Mouse (Mus musculus): ENCODE results near the gene Kpnb1. TPM values are rescaled to one million over a fixed set of nuclear protein-coding genes. Genes with fewer than 3 reads are reported as not detected.

Kpnb1 gene
- polyA plus RNA-seq, 1 experiment: 2.5 TPM

GRCm38 (mm10) chr11:97175499-97175898, 12.2 kb downstream of the Kpnb1 start:
- Histone ChIP-seq H3K36me3 (ENCODE audit: control insufficient read depth) (peaks cover 100% of the 10 kb centered on the region), H3K27me3 (ENCODE audit: control insufficient read depth) (no peaks in the 10 kb centered on the region), H3K4me1 (ENCODE audit: control insufficient read depth) (peaks cover 9% of the 10 kb centered on the region), H3K4me3 (replicated peaks) (no peak overlapping the region), H3K9me3 (ENCODE audit: control insufficient read depth, low read length) (no peaks in the 10 kb centered on the region)
- TF ChIP-seq GATA1 (IDR thresholded peaks at IDR 0.05; ENCODE audit: low read length): no peak
- TF ChIP-seq TAL1 (IDR thresholded peaks at IDR 0.05; ENCODE audit: low read length): no peak

- Histone ChIP-seq H3K4me3 (replicated peaks) (no peak overlapping the region), H3K36me3 (ENCODE audit: control insufficient read depth) (peaks cover 100% of the 10 kb centered on the region), H3K9me3 (ENCODE audit: control insufficient read depth, low read length) (no peaks in the 10 kb centered on the region), H3K27me3 (ENCODE audit: control insufficient read depth) (no peaks in the 10 kb centered on the region), H3K4me1 (ENCODE audit: control insufficient read depth) (peaks cover 1% of the 10 kb centered on the region; the same call in 1 of the 2 replicates)
- TF ChIP-seq TAL1 (IDR thresholded peaks at IDR 0.05; ENCODE audit: low read length) (no peak), GATA1 (IDR thresholded peaks at IDR 0.05; ENCODE audit: low read length) (no peak)
These were observed 27.3 kb downstream of the Kpnb1 start for GRCm38 (mm10) chr11:97160341-97160740.

- no peak overlapping the region for H3K4me3 ChIP-seq (replicated peaks)
- H3K36me3 ChIP-seq (ENCODE audit: control insufficient read depth): peaks cover 83% of the 10 kb centered on the region
- H3K4me1 ChIP-seq (ENCODE audit: control insufficient read depth): no peaks in the 10 kb centered on the region; the same call in 1 of the 2 replicates
- peaks cover 3% of the 10 kb centered on the region; the same call in 1 of the 2 replicates for H3K9me3 ChIP-seq (ENCODE audit: control insufficient read depth, low read length)
- TF ChIP-seq TAL1 (IDR thresholded peaks at IDR 0.05; ENCODE audit: low read length): no peak
- H3K27me3 ChIP-seq (ENCODE audit: control insufficient read depth): peaks cover 25% of the 10 kb centered on the region
These were observed 30.7 kb downstream of the Kpnb1 start for GRCm38 (mm10) chr11:97156999-97157398.

GRCm38 (mm10) chr11:97152662-97153287, 34.9 kb downstream of the Kpnb1 start:
- Histone ChIP-seq H3K9me3 (ENCODE audit: control insufficient read depth, low read length) (peaks cover 7% of the 10 kb centered on the region; the same call in 1 of the 2 replicates), H3K27me3 (ENCODE audit: control insufficient read depth) (peaks cover 67% of the 10 kb centered on the region), H3K36me3 (ENCODE audit: control insufficient read depth) (peaks cover 41% of the 10 kb centered on the region), H3K4me3 (replicated peaks) (no peak overlapping the region), H3K4me1 (ENCODE audit: control insufficient read depth) (peaks cover 7% of the 10 kb centered on the region)
- TF ChIP-seq TAL1 (IDR thresholded peaks at IDR 0.05; ENCODE audit: low read length) (no peak), GATA1 (IDR thresholded peaks at IDR 0.05; ENCODE audit: low read length) (no peak)

GRCm38 (mm10) chr11:97152023-97152426, 35.7 kb downstream of the Kpnb1 start:
- peaks cover 74% of the 10 kb centered on the region for H3K27me3 ChIP-seq (ENCODE audit: control insufficient read depth)
- H3K4me3 ChIP-seq (replicated peaks): no peak overlapping the region
- peaks cover 7% of the 10 kb centered on the region for H3K4me1 ChIP-seq (ENCODE audit: control insufficient read depth)
- TF ChIP-seq GATA1 (IDR thresholded peaks at IDR 0.05; ENCODE audit: low read length) (no peak), TAL1 (IDR thresholded peaks at IDR 0.05; ENCODE audit: low read length) (no peak)
- peaks cover 33% of the 10 kb centered on the region for H3K36me3 ChIP-seq (ENCODE audit: control insufficient read depth)
- H3K9me3 ChIP-seq (ENCODE audit: control insufficient read depth, low read length): peaks cover 7% of the 10 kb centered on the region; the same call in 1 of the 2 replicates

GRCm38 (mm10) chr11:97151343-97151801, 36.3 kb downstream of the Kpnb1 start, which contains the start of gene Tbkbp1:
Gene Tbkbp1 (minus strand): TSS chr11:97151495.
- H3K9me3 ChIP-seq (ENCODE audit: control insufficient read depth, low read length): peaks cover 7% of the 10 kb centered on the region; the same call in 1 of the 2 replicates
- H3K27me3 ChIP-seq (ENCODE audit: control insufficient read depth): peaks cover 78% of the 10 kb centered on the region
- H3K36me3 ChIP-seq (ENCODE audit: control insufficient read depth): peaks cover 27% of the 10 kb centered on the region
- peaks cover 7% of the 10 kb centered on the region for H3K4me1 ChIP-seq (ENCODE audit: control insufficient read depth)
- TF ChIP-seq GATA1 (IDR thresholded peaks at IDR 0.05; ENCODE audit: low read length) (no peak), TAL1 (IDR thresholded peaks at IDR 0.05; ENCODE audit: low read length) (no peak)
- peak within 1 kb of the TSS; percentile 49 for H3K4me3 ChIP-seq (replicated peaks)

GRCm38 (mm10) chr11:97150411-97151330, 37.0 kb downstream of the Kpnb1 start:
- H3K9me3 ChIP-seq (ENCODE audit: control insufficient read depth, low read length): peaks cover 7% of the 10 kb centered on the region; the same call in 1 of the 2 replicates
- peaks cover 7% of the 10 kb centered on the region for H3K4me1 ChIP-seq (ENCODE audit: control insufficient read depth)
- peak overlapping the region; percentile 49 for H3K4me3 ChIP-seq (replicated peaks)
- no peak for TF ChIP-seq TAL1 (IDR thresholded peaks at IDR 0.05; ENCODE audit: low read length)
- no peak for TF ChIP-seq GATA1 (IDR thresholded peaks at IDR 0.05; ENCODE audit: low read length)
- peaks cover 81% of the 10 kb centered on the region for H3K27me3 ChIP-seq (ENCODE audit: control insufficient read depth)
- H3K36me3 ChIP-seq (ENCODE audit: control insufficient read depth): peaks cover 20% of the 10 kb centered on the region

- peaks cover 14% of the 10 kb centered on the region for H3K36me3 ChIP-seq (ENCODE audit: control insufficient read depth)
- H3K27me3 ChIP-seq (ENCODE audit: control insufficient read depth): peaks cover 81% of the 10 kb centered on the region
- H3K9me3 ChIP-seq (ENCODE audit: control insufficient read depth, low read length): peaks cover 7% of the 10 kb centered on the region; the same call in 1 of the 2 replicates
- TF ChIP-seq TAL1 (IDR thresholded peaks at IDR 0.05; ENCODE audit: low read length) (no peak), GATA1 (IDR thresholded peaks at IDR 0.05; ENCODE audit: low read length) (no peak)
- H3K4me1 ChIP-seq (ENCODE audit: control insufficient read depth): peaks cover 7% of the 10 kb centered on the region
- peak overlapping the region; percentile 49 for H3K4me3 ChIP-seq (replicated peaks)
These were observed 37.7 kb downstream of the Kpnb1 start for GRCm38 (mm10) chr11:97149995-97150410.

- H3K36me3 ChIP-seq (ENCODE audit: control insufficient read depth): peaks cover 4% of the 10 kb centered on the region
- TF ChIP-seq GATA1 (IDR thresholded peaks at IDR 0.05; ENCODE audit: low read length) (no peak), TAL1 (IDR thresholded peaks at IDR 0.05; ENCODE audit: low read length) (no peak)
- H3K4me1 ChIP-seq (ENCODE audit: control insufficient read depth): peaks cover 7% of the 10 kb centered on the region
- H3K4me3 ChIP-seq (replicated peaks): no peak overlapping the region
- H3K27me3 ChIP-seq (ENCODE audit: control insufficient read depth): peaks cover 76% of the 10 kb centered on the region
- peaks cover 7% of the 10 kb centered on the region; the same call in 1 of the 2 replicates for H3K9me3 ChIP-seq (ENCODE audit: control insufficient read depth, low read length)
These were observed 38.7 kb downstream of the Kpnb1 start for GRCm38 (mm10) chr11:97149026-97149425.
